Mouse (Mus musculus): ENCODE data around the gene Pknox2.

Pknox2 gene

DNA sequence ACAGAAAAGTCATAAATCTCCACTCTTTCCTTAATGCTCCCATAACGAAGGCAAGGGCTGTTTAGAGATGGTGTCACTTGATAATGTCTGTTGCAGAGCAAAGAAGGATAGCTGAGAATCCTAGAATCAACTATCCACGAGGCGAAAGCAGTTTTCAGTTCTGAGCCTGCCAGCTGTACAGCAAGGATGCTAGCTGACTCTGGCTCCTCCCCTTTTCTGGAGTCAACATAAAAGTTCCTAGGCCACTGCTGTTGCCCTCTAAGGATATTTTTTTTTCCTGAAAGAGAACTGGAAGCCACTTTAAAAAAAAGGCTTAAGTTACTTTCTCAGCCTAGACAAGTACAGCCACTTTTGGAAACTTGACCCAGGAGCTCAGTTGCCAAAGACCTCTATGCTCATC, 176.1 kb downstream of the Pknox2 start:
- no peak for TF ChIP-seq GATA4 (IDR thresholded peaks at IDR 0.05; ENCODE audit: insufficient replicate concordance, low read length)

DNA sequence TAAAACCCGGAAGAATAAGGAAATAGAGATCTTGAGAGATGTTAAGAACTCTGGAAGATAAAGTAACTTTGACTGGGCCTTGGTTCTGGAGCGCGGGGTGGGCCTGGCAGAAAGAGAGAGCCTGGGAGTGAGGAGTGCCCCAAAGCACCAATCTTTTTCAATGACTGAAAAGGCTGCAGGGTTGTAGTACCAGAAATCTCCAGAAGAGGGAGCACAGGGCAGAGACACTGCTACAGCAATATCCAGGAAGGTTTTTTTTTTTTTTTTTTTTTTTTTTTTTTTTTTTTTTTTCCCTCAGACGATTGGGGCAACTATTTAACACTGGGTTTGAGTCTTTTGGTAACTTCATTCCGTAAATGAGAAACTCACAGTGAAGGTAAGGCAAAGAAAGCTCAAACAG, 176.6 kb downstream of the Pknox2 start:
- no peak for TF ChIP-seq GATA4 (IDR thresholded peaks at IDR 0.05; ENCODE audit: insufficient replicate concordance, low read length)

DNA sequence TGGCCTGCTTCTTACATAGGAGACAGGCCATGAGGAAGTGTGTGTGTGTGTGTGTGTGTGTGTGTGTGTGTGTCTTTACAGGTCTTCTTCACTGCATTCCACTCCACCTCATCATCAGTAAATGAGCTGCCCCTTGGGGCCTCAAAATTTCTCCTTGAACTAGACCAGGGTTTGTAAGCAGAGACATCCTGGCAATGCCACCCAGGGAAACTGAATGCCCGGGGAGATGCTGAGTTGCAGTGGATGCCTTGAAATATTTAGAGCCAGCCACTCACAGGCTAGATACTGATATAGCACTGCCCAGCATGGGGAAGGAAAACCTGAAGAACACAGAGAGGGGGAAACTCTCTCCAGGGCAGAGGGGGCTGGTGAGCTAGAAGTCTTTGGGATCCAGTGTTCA, 178.1 kb downstream of the Pknox2 start:
- TF ChIP-seq GATA4 (IDR thresholded peaks at IDR 0.05; ENCODE audit: insufficient replicate concordance, low read length): no peak

DNA sequence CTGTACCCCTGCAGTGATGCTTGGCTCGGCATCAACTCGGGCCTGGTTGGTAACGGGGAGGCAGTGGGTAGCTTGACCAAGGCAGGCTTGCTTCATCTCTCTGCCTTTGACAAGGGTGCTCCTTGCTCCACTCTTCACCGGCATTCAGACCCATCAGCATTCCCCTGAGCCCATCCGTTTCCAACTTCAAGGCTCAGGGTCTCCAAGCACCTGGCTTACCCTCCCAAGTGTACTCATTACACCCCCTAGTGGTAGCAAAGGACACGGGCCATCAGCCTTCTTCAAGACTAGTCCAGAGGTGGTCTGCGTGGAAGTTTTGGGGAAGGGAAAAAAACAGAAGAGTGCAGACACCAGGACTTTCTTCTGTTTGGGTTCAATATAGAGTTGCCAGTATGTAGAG, 178.5 kb downstream of the Pknox2 start:
- TF ChIP-seq GATA4 (IDR thresholded peaks at IDR 0.05; ENCODE audit: insufficient replicate concordance, low read length): no peak

DNA sequence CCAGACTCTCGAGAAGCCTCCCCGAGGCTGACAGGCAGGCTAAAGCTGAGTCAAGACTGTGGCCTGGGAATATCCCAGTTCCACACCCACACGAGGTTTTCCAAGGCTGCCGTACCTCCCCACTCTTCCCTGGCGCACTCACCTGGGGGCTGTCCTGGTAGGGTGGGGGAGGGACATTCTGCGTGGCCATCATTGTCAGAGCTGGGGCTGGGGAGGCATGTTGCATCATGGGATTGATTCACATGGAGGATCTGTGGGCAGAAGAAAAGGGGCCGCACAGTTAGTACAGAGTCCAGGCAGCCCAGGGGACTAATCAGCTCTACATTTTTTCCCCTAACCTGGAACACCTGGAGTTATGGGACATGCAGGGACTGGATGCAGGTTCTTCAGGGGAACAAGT, 179.0 kb downstream of the Pknox2 start:
- TF ChIP-seq GATA4 (IDR thresholded peaks at IDR 0.05; ENCODE audit: insufficient replicate concordance, low read length): no peak

GRCm38 (mm10) chr9:36965720-36966119, 181.5 kb downstream of the Pknox2 start:
- no peak for TF ChIP-seq GATA4 (IDR thresholded peaks at IDR 0.05; ENCODE audit: insufficient replicate concordance, low read length)

DNA sequence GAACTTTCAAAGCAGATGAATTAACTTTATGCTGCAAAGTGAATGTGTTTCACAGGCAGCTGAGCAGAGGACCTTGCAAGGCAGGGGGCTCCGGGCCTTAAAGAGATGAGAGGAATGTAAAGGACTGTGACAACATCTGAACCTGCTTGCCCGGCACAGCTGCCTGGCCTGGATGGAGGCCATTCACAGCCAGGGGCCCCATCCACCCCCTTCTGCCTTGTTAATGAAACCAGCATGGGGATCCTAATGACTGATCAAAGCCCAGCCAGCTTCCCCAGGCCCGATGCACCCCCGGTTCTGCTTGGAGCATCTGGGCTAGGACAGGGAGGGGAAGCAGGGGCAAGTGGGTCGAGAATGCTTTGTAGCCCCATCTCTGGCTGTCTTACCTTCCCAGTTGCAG, 183.0 kb downstream of the Pknox2 start:
- no peak for TF ChIP-seq GATA4 (IDR thresholded peaks at IDR 0.05; ENCODE audit: insufficient replicate concordance, low read length)

- no peak for TF ChIP-seq GATA4 (IDR thresholded peaks at IDR 0.05; ENCODE audit: insufficient replicate concordance, low read length)
Measured at GRCm38 (mm10) chr9:36963512-36963911, 183.7 kb downstream of the Pknox2 start.

DNA sequence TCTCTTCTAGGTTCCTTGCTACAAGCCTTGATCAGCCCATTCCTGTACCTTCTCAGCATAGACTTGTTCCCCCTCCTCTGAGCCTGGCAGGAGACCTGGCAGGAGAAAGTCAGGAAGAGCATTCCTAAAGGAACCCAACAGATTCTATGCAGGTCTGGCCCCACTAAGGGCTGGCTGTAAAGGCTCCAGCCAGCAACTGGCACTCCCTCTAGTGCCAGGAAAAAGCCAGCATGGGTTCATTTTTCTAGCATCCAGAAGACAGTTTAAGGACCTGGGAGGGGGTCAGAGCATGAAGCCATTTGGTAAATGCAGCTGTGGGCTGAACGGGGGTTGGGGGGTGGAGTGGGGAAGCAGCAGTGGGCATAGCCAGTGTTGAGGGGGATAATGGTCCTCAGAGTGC, 185.3 kb downstream of the Pknox2 start:
- no peak for TF ChIP-seq GATA4 (IDR thresholded peaks at IDR 0.05; ENCODE audit: insufficient replicate concordance, low read length)

DNA sequence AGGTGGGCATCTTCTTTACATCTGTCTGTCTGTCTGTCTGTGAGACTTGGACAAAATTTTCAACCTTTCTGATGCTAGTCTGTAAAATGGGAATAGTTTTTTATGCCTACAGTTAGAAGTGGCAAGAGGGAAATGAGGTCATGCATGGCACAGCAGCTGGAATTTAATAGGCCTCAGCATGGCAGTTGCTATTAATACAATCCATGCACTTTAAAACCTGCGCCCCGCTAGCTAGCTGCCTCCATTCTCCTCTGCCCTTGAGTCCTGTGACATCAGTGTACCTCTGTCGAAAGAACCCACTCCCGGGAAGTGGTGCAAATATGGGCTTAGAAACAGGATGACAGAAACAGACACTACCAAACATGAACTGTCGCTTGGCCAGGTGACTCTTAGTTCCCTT, 186.1 kb downstream of the Pknox2 start:
- TF ChIP-seq GATA4 (IDR thresholded peaks at IDR 0.05; ENCODE audit: insufficient replicate concordance, low read length): no peak

GRCm38 (mm10) chr9:36951133-36951484, 196.1 kb downstream of the Pknox2 start:
- no peak for TF ChIP-seq GATA4 (IDR thresholded peaks at IDR 0.05; ENCODE audit: insufficient replicate concordance, low read length)

DNA sequence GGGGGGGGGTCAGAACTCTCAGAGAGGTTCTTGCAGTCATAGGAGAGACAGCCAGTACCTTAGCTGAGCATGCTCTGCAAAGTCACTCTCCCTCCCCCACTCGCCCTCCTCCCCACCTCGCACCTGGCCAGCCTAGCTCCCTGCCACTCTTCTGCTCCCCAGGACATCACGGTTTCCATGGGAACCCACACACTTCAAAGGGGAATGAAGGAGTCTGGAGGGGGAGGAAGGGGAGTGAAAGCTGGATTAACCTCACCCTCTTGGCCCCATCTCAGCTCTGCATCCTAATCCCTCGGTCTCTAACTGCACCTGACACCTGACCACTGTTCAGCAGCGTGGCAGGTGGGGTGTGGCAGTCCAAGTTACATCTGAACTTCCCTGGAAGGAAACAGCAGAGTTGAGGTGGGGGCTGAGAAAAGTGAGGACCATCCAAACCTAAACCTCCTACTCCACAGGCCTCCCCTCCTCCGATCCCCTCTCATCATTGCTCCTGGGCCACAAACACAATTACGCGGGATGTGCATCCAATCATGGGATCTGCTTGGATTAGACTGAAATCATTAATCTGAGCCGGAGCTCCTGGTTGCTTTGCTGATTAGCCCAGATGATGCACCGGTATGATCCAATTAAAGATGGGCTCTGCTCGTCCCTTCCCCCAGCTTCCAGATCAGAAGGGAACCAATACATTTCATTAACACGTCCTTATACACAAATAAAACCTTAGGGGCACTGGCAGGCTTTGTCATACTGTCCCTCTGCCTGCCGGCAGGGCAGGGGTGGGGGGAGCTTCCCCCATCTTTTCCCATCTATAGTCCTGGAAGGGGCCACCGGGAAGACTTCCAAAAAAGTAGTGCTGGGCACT, 196.7 kb downstream of the Pknox2 start:
- no peak for TF ChIP-seq GATA4 (IDR thresholded peaks at IDR 0.05; ENCODE audit: insufficient replicate concordance, low read length)

GRCm38 (mm10) chr9:36948181-36948580, 199.0 kb downstream of the Pknox2 start:
- TF ChIP-seq GATA4 (IDR thresholded peaks at IDR 0.05; ENCODE audit: insufficient replicate concordance, low read length): no peak

DNA sequence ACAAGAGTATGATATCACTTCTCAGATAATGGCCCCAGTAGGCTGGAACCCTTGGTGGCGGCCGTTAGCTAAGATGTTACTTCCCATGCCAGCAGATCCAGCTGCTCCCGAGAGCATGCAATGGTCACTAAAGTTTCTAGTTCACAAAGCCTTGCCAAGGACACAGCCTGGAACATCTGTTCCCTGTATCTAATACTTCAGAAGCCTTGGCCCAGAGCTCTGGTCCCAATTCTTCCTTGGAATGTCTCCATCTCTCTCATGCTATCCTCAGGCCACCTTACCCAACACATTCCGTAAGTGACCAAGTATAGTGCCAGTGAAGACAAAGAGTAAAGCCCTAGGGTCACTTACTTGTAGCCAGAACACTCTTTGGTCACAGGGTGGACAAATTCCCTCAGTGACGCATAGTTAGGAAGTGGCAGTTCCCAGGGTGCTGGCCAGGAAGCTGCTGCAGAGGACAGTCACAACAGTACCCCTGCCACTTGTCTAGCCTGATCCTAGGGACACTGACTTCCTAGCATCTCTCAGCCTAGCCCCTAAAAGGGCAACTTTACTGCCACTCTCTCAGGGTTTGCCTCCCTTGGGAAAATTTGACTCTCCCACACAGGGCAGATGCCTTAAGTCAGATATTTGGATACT, 200.0 kb downstream of the Pknox2 start:
- TF ChIP-seq GATA4 (IDR thresholded peaks at IDR 0.05; ENCODE audit: insufficient replicate concordance, low read length): no peak

- no peak for TF ChIP-seq GATA4 (IDR thresholded peaks at IDR 0.05; ENCODE audit: insufficient replicate concordance, low read length)
Measured at GRCm38 (mm10) chr9:36944843-36945242, 202.4 kb downstream of the Pknox2 start.

DNA sequence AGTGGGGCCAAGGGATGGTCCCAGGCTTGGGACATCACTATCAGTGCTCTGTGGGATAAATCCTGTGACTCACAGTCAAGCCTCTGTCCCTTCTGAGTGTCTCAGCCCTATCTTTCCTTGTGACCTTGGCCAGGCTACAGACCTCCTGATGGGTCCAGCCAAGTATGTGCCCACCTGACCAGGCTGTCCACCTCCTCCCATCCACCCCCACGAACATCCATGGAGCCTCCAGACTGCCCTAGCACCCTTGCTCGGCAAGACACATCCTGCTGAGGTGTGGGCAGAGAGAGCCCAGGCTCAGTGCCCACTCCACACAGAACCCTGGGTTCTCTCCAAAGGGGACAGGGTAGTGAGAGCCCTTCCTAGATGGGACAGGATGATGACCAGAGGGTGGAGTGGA, 204.6 kb downstream of the Pknox2 start:
- TF ChIP-seq GATA4 (IDR thresholded peaks at IDR 0.05; ENCODE audit: insufficient replicate concordance, low read length): no peak

DNA sequence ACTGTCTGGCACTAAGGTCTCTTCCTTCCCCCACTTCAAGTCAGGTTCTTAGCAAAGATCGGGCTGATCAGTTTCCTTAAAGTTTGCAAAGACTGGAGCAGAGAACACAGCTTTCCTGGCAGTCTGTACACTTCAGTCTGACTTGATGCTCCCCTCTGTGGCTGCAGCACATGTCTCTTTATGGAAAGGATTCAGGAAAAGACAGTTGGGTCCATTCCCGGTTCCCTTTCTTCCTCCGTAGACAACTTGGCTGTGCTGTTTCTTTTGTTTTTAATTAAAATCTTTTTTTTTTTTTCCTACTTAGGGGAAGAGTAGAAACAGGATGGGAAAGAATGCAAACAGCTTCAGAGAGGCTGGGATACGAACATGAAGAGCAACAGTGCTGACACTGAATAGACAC, 205.1 kb downstream of the Pknox2 start:
- no peak for TF ChIP-seq GATA4 (IDR thresholded peaks at IDR 0.05; ENCODE audit: insufficient replicate concordance, low read length)
